Mouse (Mus musculus) left cerebral cortex, adult 18-20 months (tissue): ENCODE data around the gene Clp1. TPM values are rescaled to one million over a fixed set of nuclear protein-coding genes. Genes with fewer than 3 reads are reported as not detected.

Experiments
- DNase-seq, 2 experiments: peaks; one replicate each; pipeline ENCODE4 v3.0.0; 2021 to 2022; ENCODE audit warnings: low spot score in 2 of 2, mixed read lengths in 1 of 2
- total RNA-seq, 2 experiments: library from RNA; stranded (reverse); gene quantifications; 2 replicates each; pipeline ENCODE4 v1.2.3; 2021

Clp1 gene
- total RNA-seq, 2 experiments from 2014 or later: 10.4 to 10.5 TPM

- DNase-seq: peak; percentile 51 to 63
Measured at GRCm38 (mm10) chr2:84715562-84716361, 11.4 kb downstream of the Clp1 start.

DNA sequence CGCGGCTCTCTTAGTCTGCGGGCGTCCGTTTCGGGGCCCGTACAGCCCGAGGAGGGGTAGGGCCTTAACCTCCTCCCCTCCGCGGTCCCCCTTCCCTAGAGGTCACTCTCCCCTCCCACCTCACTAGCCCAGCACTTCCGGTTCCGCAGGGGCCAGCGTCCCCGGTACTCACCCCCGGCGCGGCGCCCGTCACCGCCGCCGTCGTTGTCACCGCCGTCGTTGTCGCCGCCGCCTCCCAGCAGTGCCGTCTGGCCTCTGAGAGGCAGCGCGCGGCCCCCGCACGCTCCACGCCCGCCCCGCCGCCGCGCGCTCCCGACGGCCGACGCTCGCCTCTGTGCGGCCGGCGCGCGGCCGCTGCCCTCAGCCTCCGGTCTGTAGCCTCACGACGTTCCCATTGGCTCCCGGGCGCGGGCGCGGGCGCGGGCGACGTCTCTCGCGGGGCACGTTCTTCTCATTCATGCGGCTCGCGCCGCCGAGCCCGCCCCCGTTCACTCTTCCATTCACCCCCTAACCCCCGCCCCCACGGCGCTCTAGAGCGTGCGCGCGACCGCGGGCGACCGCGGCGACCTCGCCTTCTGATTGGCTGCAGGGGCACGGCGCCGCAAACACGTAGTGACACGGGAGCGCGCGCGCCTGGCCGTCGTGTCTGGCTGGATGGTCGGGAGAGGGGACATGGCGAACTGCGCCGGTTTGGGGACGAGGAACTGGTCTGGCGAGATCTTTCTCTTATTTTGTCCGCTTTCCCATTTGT, 12.2 kb downstream of the Clp1 start, which contains the start of gene Zdhhc5:
Gene Zdhhc5 (minus strand): TSS at position 370 of the 751 bp plus-strand sequence.
- peak; percentile 95 to 98 for DNase-seq

- DNase-seq: no peak
Measured at GRCm38 (mm10) chr2:84714422-84714810, 12.7 kb downstream of the Clp1 start.

DNA sequence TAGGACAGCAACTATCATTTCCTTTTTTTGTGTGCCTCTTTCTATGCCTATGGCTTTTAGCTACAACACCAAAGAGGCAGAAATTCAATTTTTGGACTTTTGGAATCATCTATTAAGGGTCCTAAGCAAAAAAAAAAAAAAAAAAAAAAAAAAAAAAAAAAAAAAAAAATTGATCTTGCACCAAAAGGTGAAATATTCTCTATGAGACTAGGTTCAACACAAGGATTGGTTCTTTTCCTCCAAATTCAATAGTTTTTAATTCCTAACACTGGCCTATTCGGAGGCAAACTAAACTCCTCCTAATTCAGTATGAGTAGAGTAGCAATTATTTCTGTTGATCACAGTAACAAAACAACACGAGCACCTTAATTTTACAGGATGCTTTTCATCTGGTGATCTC, 15.3 kb downstream of the Clp1 start:
- DNase-seq: no peak

- DNase-seq: no peak
Measured at GRCm38 (mm10) chr2:84707523-84707922, 19.6 kb downstream of the Clp1 start.

- no peak for DNase-seq
Measured at GRCm38 (mm10) chr2:84705295-84705694, 21.9 kb downstream of the Clp1 start.

DNA sequence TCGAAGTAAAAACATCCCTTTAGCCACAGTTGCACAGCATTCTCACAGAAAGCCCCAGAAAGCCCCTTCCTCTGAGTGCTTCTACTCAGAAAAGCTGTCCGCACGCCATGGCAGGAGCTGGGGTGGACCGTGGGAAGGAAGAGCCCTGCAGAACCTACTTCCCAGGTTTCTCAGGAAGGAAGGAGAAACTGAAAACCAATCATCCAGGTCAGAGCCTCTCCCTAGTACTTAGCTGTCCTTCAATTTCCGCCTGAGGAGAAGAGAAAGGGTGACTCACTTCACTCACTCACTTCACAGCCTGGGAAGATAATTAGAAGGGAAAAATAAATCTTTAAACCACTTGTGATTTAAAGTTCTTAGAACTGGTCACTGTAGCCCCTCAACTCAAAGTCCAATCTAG, 22.8 kb downstream of the Clp1 start:
- DNase-seq: no peak

- no peak for DNase-seq
Measured at GRCm38 (mm10) chr2:84703497-84703896, 23.7 kb downstream of the Clp1 start.

DNA sequence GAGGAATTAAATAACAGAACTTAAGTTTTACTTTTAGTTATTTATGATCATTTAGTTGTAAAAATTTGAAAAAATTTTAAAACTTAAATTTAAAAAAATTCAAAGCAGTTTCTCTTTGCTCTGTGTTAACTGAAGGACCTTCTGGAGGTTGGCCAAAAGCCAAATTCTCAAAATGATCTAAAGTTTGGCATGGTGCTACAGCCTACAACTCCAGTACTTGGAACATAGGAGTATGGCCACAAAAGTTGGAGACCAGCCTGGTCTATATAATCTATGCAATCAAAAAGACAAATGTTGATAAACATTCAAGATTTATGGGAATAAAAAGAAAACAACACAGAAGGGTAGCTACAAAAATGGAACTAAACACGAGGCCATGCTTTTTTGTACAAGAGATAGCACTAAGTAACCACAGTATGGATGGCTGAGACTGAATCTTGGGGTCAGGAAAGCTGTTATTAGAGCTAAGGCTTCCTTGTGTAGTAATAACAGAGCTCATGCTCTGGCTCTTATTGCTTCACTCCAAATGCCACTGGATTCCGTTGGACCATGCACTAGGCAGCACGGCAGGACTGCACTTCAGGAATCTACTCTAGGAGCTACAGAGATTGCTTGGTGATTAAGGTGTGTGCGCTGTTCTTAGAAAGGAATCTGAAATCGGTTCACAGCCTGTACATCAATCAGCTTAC, 32.0 kb downstream of the Clp1 start:
- no peak for DNase-seq

DNA sequence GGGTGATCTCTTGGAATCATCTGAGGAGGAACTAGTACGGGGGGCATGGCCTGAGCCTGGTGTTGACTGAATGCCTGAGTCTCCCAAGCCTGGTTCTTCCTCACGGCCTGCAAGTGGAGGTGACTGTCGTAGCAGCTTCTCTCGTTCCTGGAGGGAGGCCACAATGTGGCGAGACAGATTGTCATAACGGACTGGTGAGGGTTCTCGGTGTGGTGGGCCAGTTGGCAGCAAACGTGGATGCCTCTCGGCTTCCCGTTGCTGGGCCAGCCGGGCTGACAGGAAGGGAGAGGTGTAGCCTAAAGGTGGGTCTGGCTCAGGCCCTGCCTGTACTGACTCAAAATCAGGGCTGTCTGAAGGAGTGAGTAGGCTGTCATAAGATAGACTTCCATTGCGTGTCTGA, 37.1 kb downstream of the Clp1 start:
- DNase-seq: no peak

GRCm38 (mm10) chr2:84688080-84688844, 38.9 kb downstream of the Clp1 start:
- DNase-seq: no peak

GRCm38 (mm10) chr2:84682605-84683183, 44.5 kb downstream of the Clp1 start:
- no peak for DNase-seq

DNA sequence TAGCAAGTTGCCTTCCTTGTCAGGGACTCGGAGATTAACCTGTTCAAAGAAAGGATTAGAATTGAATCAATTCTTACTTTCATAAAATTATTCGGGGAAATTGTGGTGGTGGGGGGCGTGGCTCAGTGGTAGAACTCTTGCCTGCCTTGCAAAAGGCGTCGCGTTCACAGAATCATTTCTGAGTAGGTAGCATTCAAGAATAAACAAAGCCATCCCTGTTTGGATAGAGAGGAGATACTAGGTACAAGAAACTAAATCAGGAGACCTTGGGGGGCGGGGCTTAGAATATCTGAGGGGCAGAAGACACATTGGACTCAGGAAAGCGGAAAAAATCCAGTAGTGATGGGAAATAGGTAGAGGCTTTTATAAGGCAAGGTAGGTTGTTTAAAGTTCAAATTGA, 48.1 kb downstream of the Clp1 start, which contains the start of gene Tmx2:
Gene Tmx2 (minus strand): TSS at position 125 of the 400 bp plus-strand sequence.
- DNase-seq: no peak

GRCm38 (mm10) chr2:84677968-84678880, 48.9 kb downstream of the Clp1 start, which contains the start of the genes Gm28635 and Med19:
Gene Gm28635, minus strand, starts transcription at chr2:84678041.
Gene Med19, plus strand, starts transcription at chr2:84678402.
- peak; percentile 88 to 92 for DNase-seq

DNA sequence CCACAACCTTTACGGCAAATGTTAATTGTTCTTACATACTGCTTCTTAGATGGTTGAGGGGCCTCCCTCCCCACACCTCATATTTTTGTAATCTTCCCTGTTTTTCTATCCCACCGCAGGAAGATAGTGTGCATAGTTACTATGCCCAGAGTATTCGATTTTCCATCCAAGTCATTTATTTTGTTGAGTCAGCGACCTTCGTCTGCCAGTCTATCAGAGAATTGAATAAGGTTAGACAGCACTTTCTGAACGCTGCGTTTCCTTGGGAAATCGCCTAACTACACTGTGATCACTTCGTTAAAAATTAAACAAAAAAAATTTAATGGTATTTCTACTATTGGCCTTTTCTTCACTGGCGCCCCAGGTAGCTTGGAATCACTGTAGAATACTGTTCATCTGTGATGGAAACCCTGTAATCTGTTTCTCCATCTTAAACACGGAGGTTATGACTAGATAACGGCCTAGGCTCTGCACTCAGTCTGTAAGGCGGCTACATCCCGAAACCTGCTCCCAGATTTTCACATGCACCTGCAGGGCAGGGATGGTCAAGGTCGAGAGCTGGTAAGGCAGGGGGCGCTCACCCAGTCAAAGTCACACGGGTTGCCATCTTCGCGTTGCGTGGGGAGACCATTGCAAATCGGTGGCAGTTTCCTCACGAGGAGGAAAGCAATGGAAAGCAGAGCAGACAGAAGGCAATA, 49.7 kb downstream of the Clp1 start:
- DNase-seq: no peak
